Mouse (Mus musculus) gastrocnemius, postnatal 10 days (tissue): ENCODE measurements around the gene Rad9a. TPM values are rescaled to one million over a fixed set of nuclear protein-coding genes. Genes with fewer than 3 reads are reported as not detected.
A peak's percentile ranks its signal among the peaks of the same experiment; 100 is the strongest.

Experiments used
- DNase-seq: peaks from one replicate; pipeline ENCODE4 v3.0.0; 2021; ENCODE audit warnings: mixed read lengths
- total RNA-seq, 2 experiments: library from RNA; stranded (reverse); gene quantifications; 2 replicates each; pipeline ENCODE4 v1.2.3; 2021

Gene Rad9a
- total RNA-seq, 2 experiments from 2014 or later, result 4.1 to 6.0 TPM

GRCm38 (mm10) chr19:4218293-4218692, 16.8 kb upstream of the Rad9a start:
- DNase-seq, result no peak

GRCm38 (mm10) chr19:4217855-4218254, 16.4 kb upstream of the Rad9a start:
- DNase-seq, result no peak

- no peak for DNase-seq
Observed at GRCm38 (mm10) chr19:4217140-4217539, 15.7 kb upstream of the Rad9a start.

- DNase-seq, result no peak
Observed at GRCm38 (mm10) chr19:4216041-4216685, 14.7 kb upstream of the Rad9a start.

GRCm38 (mm10) chr19:4215451-4215840, 14.0 kb upstream of the Rad9a start:
- DNase-seq, result no peak

DNA sequence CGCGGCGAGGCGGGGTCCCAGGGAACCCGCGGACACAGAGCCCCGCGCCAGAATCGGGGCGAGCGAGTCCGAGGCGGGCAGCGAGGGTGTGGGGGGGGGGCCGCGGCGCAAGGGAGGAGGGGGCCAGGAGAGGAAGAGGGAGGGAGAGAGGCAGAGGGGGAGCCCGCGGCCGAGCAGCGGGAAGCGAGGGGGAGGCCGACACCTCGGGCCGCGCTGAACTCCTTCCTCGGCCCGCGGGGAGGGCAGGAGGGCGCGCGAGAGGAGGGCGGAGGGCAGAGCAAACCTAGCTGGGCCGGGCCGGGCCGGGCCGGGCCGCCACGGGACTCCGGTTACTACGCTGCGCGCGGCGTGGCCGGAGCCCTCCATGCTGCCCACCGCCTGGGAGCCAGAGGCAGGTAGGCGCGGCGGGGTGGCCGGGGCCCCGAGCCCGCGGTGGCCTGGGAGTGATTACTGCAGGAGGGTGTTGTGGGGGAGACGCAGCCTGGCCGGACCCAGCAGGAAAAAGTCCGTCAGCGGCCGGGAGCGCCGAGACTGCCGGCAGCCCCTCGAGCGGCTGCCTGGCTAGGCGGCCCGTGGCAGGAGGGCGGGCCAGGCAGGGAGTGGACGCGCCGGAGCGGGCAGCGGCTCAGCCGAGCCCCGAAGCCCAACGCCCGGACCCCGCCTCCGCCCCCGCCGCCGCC, 13.4 kb upstream of the Rad9a start:
- DNase-seq, result peak; percentile 44

GRCm38 (mm10) chr19:4214071-4214770, 12.8 kb upstream of the Rad9a start, which contains the start of the genes Clcf1 and AC109138.7:
Gene Clcf1 (plus strand): TSS chr19:4214238.
Gene AC109138.7 (plus strand): TSS chr19:4214357.
- DNase-seq, result peak; percentile 49

- DNase-seq, result no peak
Observed at GRCm38 (mm10) chr19:4213524-4213974, 12.1 kb upstream of the Rad9a start.

DNA sequence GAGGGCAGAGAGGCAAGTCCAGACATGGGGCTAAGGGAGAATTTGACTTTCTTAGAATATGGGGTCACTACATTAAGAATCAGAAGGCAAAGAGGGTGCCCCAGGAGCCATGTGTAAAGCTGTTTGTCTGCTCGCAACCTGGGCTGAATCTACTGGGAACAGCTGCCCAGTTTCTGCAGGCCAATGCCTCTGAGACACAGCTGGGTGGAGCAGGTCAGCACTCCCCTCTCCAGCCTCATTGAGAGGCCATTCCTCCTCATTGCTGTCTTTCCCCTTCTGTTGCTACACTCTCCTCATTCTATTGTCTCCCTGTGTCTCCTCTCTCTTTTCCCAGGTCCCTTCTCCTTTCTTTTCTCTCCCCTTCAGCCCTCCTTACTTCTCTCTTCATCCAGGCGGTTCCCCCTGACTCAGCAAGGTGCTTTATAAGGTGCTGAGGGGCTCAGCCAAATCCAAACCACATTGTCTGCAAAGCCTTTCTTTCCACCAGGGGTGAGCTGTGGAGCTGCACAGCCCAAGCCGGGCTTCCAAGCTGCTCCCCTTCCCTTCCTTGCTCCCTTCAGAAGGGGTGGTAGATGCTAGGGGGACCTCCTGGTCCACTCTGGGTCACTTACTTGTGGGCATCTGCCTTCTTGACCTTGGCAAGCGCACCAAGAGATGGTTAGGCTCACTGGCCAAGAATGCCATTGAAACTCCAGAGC, 10.6 kb upstream of the Rad9a start:
- no peak for DNase-seq

DNA sequence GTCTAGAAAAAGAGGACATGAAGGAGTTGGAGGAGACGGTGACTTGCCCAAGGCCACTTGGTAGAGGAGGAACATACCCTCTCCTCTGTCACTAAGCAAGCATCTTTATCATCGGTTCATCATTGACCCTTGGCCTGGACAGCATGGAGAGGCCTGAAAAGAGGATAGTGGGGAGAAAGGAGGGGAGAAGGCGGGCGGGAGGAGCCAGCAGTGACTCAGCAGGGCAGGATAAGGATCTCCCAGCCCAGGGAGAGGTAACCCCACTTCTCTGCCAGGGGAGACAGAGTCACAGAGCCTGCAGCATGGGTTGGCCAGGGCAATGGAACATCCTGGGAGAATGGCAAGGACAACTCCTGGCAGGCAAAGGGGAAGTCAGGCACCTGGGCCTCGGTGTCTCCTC, 7.1 kb upstream of the Rad9a start:
- no peak for DNase-seq

- DNase-seq, result peak; percentile 62
Observed at GRCm38 (mm10) chr19:4206971-4207370, 5.5 kb upstream of the Rad9a start.

DNA sequence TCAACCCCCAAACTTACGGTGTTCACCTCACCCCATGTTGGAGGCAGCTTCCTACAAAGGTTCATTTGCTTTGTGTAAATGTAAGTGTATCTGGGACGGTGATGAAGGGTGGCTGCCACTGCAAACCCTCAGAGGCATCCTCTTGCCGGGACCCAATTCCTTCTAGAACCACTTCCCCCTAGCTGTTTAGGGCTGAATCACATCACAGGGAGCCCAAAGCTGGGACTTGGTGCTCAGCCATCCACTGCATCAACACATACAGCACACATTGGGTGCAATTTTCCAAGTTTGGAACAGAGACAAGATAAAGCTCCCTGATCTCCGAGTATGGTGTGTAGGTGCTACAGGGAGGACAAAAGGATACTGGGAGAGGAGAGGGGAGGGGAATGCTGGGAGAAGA, 3.4 kb upstream of the Rad9a start:
- DNase-seq, result no peak

- no peak for DNase-seq
Observed at GRCm38 (mm10) chr19:4203604-4204326, 2.3 kb upstream of the Rad9a start.

DNA sequence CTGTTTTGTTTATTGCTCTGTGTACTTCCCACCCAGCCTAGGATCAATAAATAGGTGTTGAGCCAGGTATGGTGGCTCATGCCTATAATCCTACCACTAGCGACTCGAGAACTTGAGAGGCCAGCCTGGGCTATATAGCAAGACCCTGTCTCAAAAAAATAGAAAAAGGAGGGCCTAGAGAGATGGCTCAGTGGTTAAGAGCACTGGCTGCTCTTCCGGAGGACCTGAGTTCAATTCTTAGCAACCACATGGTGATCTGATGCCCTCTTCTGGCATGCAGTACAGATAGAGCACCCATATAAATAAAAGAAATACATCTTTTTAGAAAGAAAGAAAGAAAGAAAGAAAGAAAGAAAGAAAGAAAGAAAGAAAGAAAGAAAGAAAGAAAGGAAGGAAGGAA, 1.7 kb upstream of the Rad9a start:
- no peak for DNase-seq

- DNase-seq, result no peak
Observed at GRCm38 (mm10) chr19:4202149-4202548, 687 bp upstream of the Rad9a start.

- DNase-seq, result no peak
Observed at GRCm38 (mm10) chr19:4197180-4197579, 4.3 kb downstream of the Rad9a start.

DNA sequence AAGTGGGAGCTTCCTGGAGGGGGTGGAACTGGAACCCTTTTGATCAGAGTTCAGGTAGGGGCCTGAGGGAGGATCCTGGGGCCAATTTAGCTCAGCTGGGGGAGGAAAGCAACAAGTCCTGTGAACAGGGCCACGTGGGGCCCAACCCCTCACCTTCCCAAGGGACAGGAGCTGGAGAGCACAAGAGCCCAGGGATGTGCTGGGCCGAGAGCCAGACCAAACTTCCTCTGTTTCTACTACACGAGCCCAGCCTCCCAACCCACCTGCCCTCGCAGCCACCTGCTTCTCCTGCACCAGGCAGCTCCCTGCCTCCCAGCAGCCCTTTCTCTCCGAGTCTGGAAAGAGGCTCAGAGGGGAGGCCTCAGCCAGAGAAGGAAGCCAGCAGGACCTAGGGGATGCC, 4.9 kb downstream of the Rad9a start:
- no peak for DNase-seq

DNA sequence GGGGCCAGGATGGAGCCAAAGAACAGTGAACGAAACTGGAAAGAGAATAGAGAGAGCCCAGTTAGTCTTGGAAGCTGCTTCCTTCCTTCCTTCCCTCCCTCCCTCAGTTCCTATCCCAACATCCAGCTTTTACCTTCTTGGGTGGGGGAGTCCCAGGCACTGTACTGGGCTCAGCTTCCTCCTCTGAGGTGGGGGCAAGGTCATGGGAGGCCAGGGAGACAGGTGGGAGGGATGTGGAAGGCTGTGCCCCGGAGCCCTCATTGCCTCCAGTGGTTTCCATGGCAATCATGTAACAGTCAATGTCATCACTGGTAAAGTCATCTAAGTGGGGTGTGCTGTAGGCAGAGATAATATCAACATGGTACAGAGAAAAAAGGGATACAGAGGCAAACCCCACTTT, 5.4 kb downstream of the Rad9a start:
- no peak for DNase-seq

DNA sequence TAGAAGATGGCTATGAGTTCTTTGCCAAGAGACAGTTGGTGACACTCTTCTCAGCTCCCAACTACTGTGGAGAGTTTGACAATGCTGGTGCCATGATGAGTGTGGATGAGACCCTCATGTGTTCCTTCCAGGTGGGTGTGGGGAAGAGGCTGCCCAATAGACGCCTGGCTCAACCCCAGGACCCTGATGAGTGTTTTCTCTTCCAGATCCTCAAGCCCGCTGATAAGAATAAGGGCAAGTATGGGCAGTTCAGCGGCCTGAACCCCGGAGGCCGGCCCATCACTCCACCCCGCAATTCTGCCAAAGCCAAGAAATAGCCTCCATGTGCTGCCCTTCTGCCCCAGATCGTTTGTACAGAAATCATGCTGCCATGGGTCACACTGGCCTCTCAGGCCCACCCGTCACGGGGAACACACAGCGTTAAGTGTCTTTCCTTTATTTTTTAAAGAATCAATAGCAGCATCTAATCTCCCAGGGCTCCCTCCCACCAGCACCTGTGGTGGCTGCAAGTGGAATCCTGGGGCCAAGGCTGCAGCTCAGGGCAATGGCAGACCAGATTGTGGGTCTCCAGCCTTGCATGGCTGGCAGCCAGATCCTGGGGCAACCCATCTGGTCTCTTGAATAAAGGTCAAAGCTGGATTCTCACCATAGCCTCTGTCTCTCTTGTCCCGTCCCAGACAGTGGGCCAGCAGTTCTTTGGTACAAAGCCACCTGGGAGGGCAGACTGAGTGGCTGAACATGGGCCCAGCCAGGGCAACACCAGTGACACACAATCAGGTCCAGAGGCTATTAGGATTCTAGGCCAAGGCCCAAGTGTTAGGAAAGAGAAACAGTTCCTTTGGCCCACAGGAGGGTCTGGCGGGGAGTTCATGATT, 6.4 kb downstream of the Rad9a start:
- DNase-seq, result no peak

DNA sequence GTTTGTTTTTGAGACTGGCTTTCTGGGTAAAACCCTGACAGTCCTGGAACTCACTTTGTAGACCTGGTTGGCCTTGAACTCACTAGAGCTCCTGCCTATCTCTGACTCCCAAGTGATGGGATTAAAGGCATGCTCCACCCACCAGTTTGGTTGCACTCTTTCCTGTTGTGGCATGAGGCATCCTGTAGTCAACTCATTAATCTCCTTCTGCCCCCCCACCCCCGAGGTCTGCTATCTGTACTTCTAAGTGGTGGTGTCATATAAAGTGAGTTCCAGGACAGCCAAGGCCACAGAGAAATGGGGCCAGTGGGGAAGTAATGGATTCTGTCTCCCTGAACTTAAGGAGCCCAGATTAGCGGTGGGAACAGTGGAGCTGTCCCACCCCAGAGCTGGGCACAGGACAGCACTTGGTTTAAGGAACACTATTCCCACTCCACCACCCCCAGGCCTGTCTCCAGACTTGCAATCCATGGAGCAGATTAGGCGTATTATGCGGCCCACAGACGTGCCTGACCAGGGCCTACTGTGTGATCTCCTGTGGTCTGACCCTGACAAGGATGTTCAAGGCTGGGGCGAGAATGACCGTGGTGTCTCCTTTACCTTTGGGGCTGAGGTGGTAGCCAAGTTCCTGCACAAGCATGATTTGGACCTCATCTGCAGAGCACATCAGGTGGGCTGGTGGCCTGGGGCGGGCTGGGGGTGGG, 7.3 kb downstream of the Rad9a start:
- DNase-seq, result no peak
